Mouse (Mus musculus) CH12.LX (cell line): ENCODE measurements around the gene Elk3. TPM values are rescaled to one million over a fixed set of nuclear protein-coding genes. Genes with fewer than 3 reads are reported as not detected.

Experiments used
- DNase-seq: peaks from one replicate; pipeline ENCODE4 v3.0.0-alpha.2; 2013; ENCODE audit errors: extremely low read depth
- H3K27ac ChIP-seq: 2 replicates; pipeline ENCODE4 v1.5.1; 2012; ENCODE audit warnings: low read depth, mild to moderate bottlenecking, control low read depth, moderate library complexity; ENCODE audit not compliant: insufficient read depth
- H3K27me3 ChIP-seq: replicated peaks from 2 replicates; pipeline ENCODE3; 2012; ENCODE audit warnings: inconsistent platforms
- H3K36me3 ChIP-seq, 2 experiments: replicated peaks in 1 of 2; 2 replicates each; pipeline versions ENCODE3 to v1.6.1; 2012; ENCODE audit warnings: inconsistent platforms in 1 of 2, low read length in 1 of 2, mild to moderate bottlenecking in 1 of 2, mixed read lengths in 1 of 2, moderate library complexity in 1 of 2; ENCODE audit not compliant: control insufficient read depth in 1 of 2, insufficient read depth in 1 of 2
- H3K4me1 ChIP-seq, 2 experiments: 2 replicates each; pipeline ENCODE4 v1.6.1; 2012; ENCODE audit warnings: inconsistent platforms in 1 of 2, moderate library complexity in 1 of 2; ENCODE audit not compliant: insufficient read depth in 2 of 2, control insufficient read depth in 1 of 2
- H3K4me2 ChIP-seq: 2 replicates; pipeline ENCODE4 v1.6.1; 2012; ENCODE audit warnings: low read depth, mild to moderate bottlenecking, control low read depth; ENCODE audit not compliant: poor library complexity, insufficient read depth, severe bottlenecking
- H3K4me3 ChIP-seq, 3 experiments: fragments of 150-350 bp in 1 of 3; sonication (generic) in 1 of 3; replicated peaks in 1 of 3; 2 replicates each; pipeline versions ENCODE3 to v1.5.1; 2011 to 2012; ENCODE audit warnings: low read depth in 2 of 3, low read length in 2 of 3, mild to moderate bottlenecking in 2 of 3, moderate library complexity in 2 of 3, control low read depth in 1 of 3, improper control_type of control experiment in 1 of 3, inconsistent platforms in 1 of 3, mixed read lengths in 1 of 3; ENCODE audit not compliant: poor library complexity in 1 of 3
- H3K79me2 ChIP-seq: replicated peaks from 2 replicates; pipeline ENCODE4 v1.6.1; 2012; ENCODE audit warnings: mild to moderate bottlenecking, moderate library complexity; ENCODE audit not compliant: control insufficient read depth, poor library complexity, insufficient read depth, severe bottlenecking; ENCODE audit errors: extremely low read depth
- H3K9ac ChIP-seq: 2 replicates; pipeline ENCODE4 v1.6.1; 2012; ENCODE audit warnings: low read depth, mild to moderate bottlenecking, control low read depth, moderate library complexity; ENCODE audit not compliant: insufficient read depth
- H3K9me3 ChIP-seq: replicated peaks from 2 replicates; pipeline ENCODE3; 2012; ENCODE audit warnings: low read length, inconsistent platforms, mixed read lengths
- BHLHE40 ChIP-seq: IDR thresholded peaks from 2 replicates; pipeline ENCODE4 v1.6.1; 2011; ENCODE audit warnings: mild to moderate bottlenecking, low read depth, low read length, improper control_type of control experiment
- CHD1 ChIP-seq: IDR thresholded peaks from 2 replicates; pipeline ENCODE4 v1.6.1; 2012; ENCODE audit warnings: low read depth, low read length, improper control_type of control experiment, inconsistent platforms
- CHD2 ChIP-seq: IDR thresholded peaks from 2 replicates; pipeline ENCODE4 v1.6.1; 2011; ENCODE audit warnings: low read length, improper control_type of control experiment
- CTCF ChIP-seq, 2 experiments: IDR thresholded peaks in 1 of 2; conservative IDR thresholded peaks in 1 of 2; 2 replicates each; pipeline ENCODE4 v1.5.1; 2011 to 2012; ENCODE audit warnings: low read depth in 2 of 2, low read length in 2 of 2, improper control_type of control experiment in 1 of 2, inconsistent platforms in 1 of 2, mild to moderate bottlenecking in 1 of 2, moderate library complexity in 1 of 2
- E2F4 ChIP-seq: IDR thresholded peaks from 2 replicates; pipeline ENCODE4 v1.6.1; 2011; ENCODE audit warnings: low read depth, low read length, improper control_type of control experiment; ENCODE audit not compliant: insufficient replicate concordance
- ELF1 ChIP-seq: IDR thresholded peaks from 2 replicates; pipeline ENCODE4 v1.6.1; 2014; ENCODE audit warnings: low read depth, mild to moderate bottlenecking, inconsistent platforms, low read length, improper control_type of control experiment
- ETS1 ChIP-seq: conservative IDR thresholded peaks from 2 replicates; pipeline ENCODE4 v1.6.1; 2012; ENCODE audit warnings: low read depth, mild to moderate bottlenecking, inconsistent platforms, low read length, improper control_type of control experiment, moderate library complexity
- HCFC1 ChIP-seq: IDR thresholded peaks from 2 replicates; pipeline ENCODE4 v1.6.1; 2012; ENCODE audit warnings: low read depth, mild to moderate bottlenecking, inconsistent platforms, low read length, improper control_type of control experiment
- IRF4 ChIP-seq: IDR thresholded peaks from 2 replicates; pipeline ENCODE4 v1.6.1; 2014; ENCODE audit warnings: low read depth, mild to moderate bottlenecking, inconsistent platforms, low read length, improper control_type of control experiment
- JUND ChIP-seq: conservative IDR thresholded peaks from 2 replicates; pipeline ENCODE4 v1.6.1; 2011; ENCODE audit warnings: low read depth, low read length, improper control_type of control experiment
- KAT2A ChIP-seq: IDR thresholded peaks from 2 replicates; pipeline ENCODE4 v1.6.1; 2012; ENCODE audit warnings: low read length, improper control_type of control experiment, inconsistent platforms; ENCODE audit not compliant: insufficient replicate concordance
- MAFK ChIP-seq: IDR thresholded peaks from 2 replicates; pipeline ENCODE4 v1.6.1; 2011; ENCODE audit warnings: low read length, improper control_type of control experiment; ENCODE audit not compliant: insufficient replicate concordance
- MAZ ChIP-seq: IDR thresholded peaks from 2 replicates; pipeline ENCODE4 v1.6.1; 2012; ENCODE audit warnings: low read depth, mild to moderate bottlenecking, inconsistent platforms, low read length, improper control_type of control experiment, moderate library complexity
- MEF2A ChIP-seq: IDR thresholded peaks from 2 replicates; pipeline ENCODE4 v1.6.1; 2014; ENCODE audit warnings: low read depth, mild to moderate bottlenecking, inconsistent platforms, low read length, improper control_type of control experiment, borderline replicate concordance
- MXI1 ChIP-seq: IDR thresholded peaks from 2 replicates; pipeline ENCODE4 v1.6.1; 2011; ENCODE audit warnings: mild to moderate bottlenecking, low read depth, low read length, improper control_type of control experiment
- MYC ChIP-seq: IDR thresholded peaks from 2 replicates; pipeline ENCODE4 v1.6.1; 2011; ENCODE audit warnings: low read depth, mild to moderate bottlenecking, improper control_type of control experiment, low read length
- POLR2A ChIP-seq: IDR thresholded peaks from 2 replicates; pipeline ENCODE4 v1.6.1; 2011; ENCODE audit warnings: low read depth, mild to moderate bottlenecking, improper control_type of control experiment, low read length
- RAD21 ChIP-seq: IDR thresholded peaks from 2 replicates; pipeline ENCODE4 v1.6.1; 2011; ENCODE audit warnings: low read depth, mild to moderate bottlenecking, low read length, improper control_type of control experiment, moderate library complexity
- RCOR1 ChIP-seq: conservative IDR thresholded peaks from 2 replicates; pipeline ENCODE4 v1.6.1; 2012; ENCODE audit warnings: low read depth, mild to moderate bottlenecking, inconsistent platforms, low read length, improper control_type of control experiment
- TBP ChIP-seq: conservative IDR thresholded peaks from 2 replicates; pipeline ENCODE4 v1.6.1; 2011; ENCODE audit warnings: low read depth, low read length, improper control_type of control experiment
- TCF12 ChIP-seq: IDR thresholded peaks from 2 replicates; pipeline ENCODE4 v1.6.1; 2014; ENCODE audit warnings: low read depth, mild to moderate bottlenecking, inconsistent platforms, low read length, improper control_type of control experiment
- UBTF ChIP-seq: IDR thresholded peaks from 2 replicates; pipeline ENCODE4 v1.6.1; 2012; ENCODE audit warnings: low read depth, mild to moderate bottlenecking, inconsistent platforms, low read length, improper control_type of control experiment, moderate library complexity
- ZC3H11A ChIP-seq: IDR thresholded peaks from 2 replicates; pipeline ENCODE4 v1.6.1; 2012; ENCODE audit warnings: low read depth, mild to moderate bottlenecking, inconsistent platforms, low read length, improper control_type of control experiment
- ZKSCAN1 ChIP-seq: IDR thresholded peaks from 2 replicates; pipeline ENCODE4 v1.6.1; 2012; ENCODE audit warnings: low read depth, inconsistent platforms, low read length, improper control_type of control experiment, borderline replicate concordance
- ZMIZ1 ChIP-seq: IDR thresholded peaks from 2 replicates; pipeline ENCODE4 v1.6.1; 2012; ENCODE audit warnings: low read depth, mild to moderate bottlenecking, inconsistent platforms, low read length, improper control_type of control experiment
- dilution Hi-C: fragments of 300-500 bp; cut with MboI; formaldehyde crosslinking; loops from 2 replicates; pipeline ENCODE4 v1.14.3; 2020; ENCODE audit warnings: low sequenced_read_pairs; ENCODE audit not compliant: extremely low pct_unique_long_range_greater_than_20kb, extremely low pct_ligation_motif_present
- in situ Hi-C: fragments of 300-500 bp; cut with MboI; formaldehyde crosslinking; loops from 3 replicates; pipeline ENCODE4 v1.14.3; 2019; ENCODE audit warnings: low sequenced_read_pairs, low pct_ligation_motif_present, low pct_unique_long_range_greater_than_20kb, mixed read lengths
- polyA plus RNA-seq: library from polyadenylated mRNA; unstranded; fragments of >175 nt; gene quantifications from 2 replicates; pipeline ENCODE4 v1.2.1, GENCODE M21; 2012; ENCODE audit warnings: low read depth; ENCODE audit not compliant: insufficient read length
- total RNA-seq, 2 experiments: library from RNA; depleted of rRNA; stranded (reverse); fragments of 300-350 nt in 1 of 2; fragments of >200 nt in 1 of 2; gene quantifications; 2 replicates each; pipeline ENCODE4 v1.2.3; 2012 to 2014

The Elk3 gene
- total and polyA plus RNA-seq, 3 experiments = 20.1 to 37.0 (median 25.8) TPM

- peak overlapping the region; percentile 37; the same call in 1 of the 2 replicates for H3K4me2 ChIP-seq
- H3K9me3 ChIP-seq = no peaks in the 10 kb centered on the region
- peak overlapping the region; percentile 17 to 59 (median 38) for H3K4me3 ChIP-seq
- H3K9ac ChIP-seq = peak overlapping the region; percentile 54
- H3K27ac ChIP-seq = peak overlapping the region; percentile 54
- H3K4me1 ChIP-seq = peaks cover 39 to 73% of the 10 kb centered on the region in 2 experiments
- H3K27me3 ChIP-seq = no peaks in the 10 kb centered on the region
- peaks cover 29 to 56% of the 10 kb centered on the region in 2 experiments for H3K36me3 ChIP-seq
- peak; percentile 86 for DNase-seq
- dilution Hi-C loops (no loop called here), in situ Hi-C loops (loop anchor here (25.0 kb wide), 2 partner anchors 114 to 286 kb away; partner anchors contain the start of gene Cdk17)
- TF ChIP-seq MEF2A = no peak
- peak; percentile 58; the same call in 1 of the 2 replicates for TF ChIP-seq TBP
- no peak for TF ChIP-seq RCOR1
- peak; percentile 88 for TF ChIP-seq TCF12
- no peak for TF ChIP-seq RAD21
- TF ChIP-seq IRF4 = 0 out of 2 replicates have a peak, but pooled peaks have one; percentile 44
- no peak for TF ChIP-seq ZC3H11A
- TF ChIP-seq MAFK = no peak
- no peak for TF ChIP-seq JUND
- TF ChIP-seq E2F4 = no peak
- TF ChIP-seq CHD1 = no peak
- TF ChIP-seq ZKSCAN1 = no peak
- peak; percentile 40; the same call in 1 of the 2 replicates for TF ChIP-seq HCFC1
- no peak for TF ChIP-seq MAZ
- no peak for TF ChIP-seq KAT2A
- peak; percentile 89 for TF ChIP-seq ETS1
- no peak for TF ChIP-seq CTCF (conservative IDR thresholded peaks at IDR 0.05 in 1 of 2, IDR thresholded peaks at IDR 0.05 in 1 of 2; ENCODE audit: low read depth in 2 of 2, low read length in 2 of 2)
- no peak for TF ChIP-seq MXI1
- TF ChIP-seq ELF1 = peak; percentile 78
- TF ChIP-seq MYC = no peak
- TF ChIP-seq ZMIZ1 = no peak
- peak; percentile 90 for TF ChIP-seq CHD2
- peak; percentile 44 for TF ChIP-seq POLR2A
- peak; percentile 46; the same call in 1 of the 2 replicates for TF ChIP-seq BHLHE40
- TF ChIP-seq UBTF = no peak
- peaks cover 7% of the 10 kb centered on the region for H3K79me2 ChIP-seq
Measured at GRCm38 (mm10) chr10:93276349-93276763, 34.6 kb downstream of the Elk3 start.
